Mouse (Mus musculus) retina, embryonic 14.5 days (tissue): ENCODE data around the gene Senp7.
A peak's percentile ranks its signal among the peaks of the same experiment; 100 is the strongest.
"Not testable (repeated sequence)": the region's sequence is repeated elsewhere in the genome, so short reads cannot be mapped to it uniquely, and the experiment has no call there.

Experiments used
- DNase-seq: peaks from one replicate; pipeline ENCODE4 v3.0.0-alpha.2; 2015; ENCODE audit warnings: low spot score

The Senp7 gene

GRCm38 (mm10) chr16:56134149-56134548, 86.0 kb downstream of the Senp7 start:
- no peak for DNase-seq

GRCm38 (mm10) chr16:56137672-56138071, 89.5 kb downstream of the Senp7 start:
- not testable (repeated sequence) for DNase-seq

- no peak for DNase-seq
Measured at GRCm38 (mm10) chr16:56139921-56140320, 91.8 kb downstream of the Senp7 start.

DNA sequence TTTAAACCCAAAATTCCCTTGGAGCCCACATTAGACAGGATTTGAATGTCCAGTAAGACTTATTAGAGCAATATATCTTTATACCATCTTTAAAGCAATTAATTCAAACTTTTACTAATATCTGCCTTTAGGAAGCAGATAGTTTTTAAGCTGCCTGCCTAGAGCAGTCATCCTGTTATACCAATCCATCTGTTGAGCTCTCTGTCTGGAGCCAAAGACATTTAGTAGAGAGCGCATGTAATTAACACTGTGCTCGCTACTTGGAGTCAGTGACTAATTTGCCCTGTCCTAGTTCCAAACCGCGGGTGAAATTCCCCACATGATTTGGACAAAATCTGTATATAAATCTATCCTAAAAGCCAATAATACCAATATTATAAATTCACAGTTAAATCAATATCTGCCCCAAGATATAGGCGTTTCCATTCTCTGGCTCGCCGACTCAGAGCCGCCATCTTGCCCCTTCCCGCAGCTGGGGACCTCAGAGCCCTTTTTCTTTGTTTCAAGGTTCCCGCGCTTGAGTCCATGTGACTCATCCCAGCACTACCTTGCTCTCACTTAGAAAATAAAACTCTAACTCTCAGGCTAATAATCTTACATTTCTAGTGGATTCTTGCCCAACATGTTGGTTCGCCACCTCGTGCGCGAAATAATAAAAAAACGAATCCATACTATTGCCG, 96.9 kb downstream of the Senp7 start:
- DNase-seq, result no peak

GRCm38 (mm10) chr16:56147679-56148078, 99.5 kb downstream of the Senp7 start:
- no peak for DNase-seq

- no peak for DNase-seq
Measured at GRCm38 (mm10) chr16:56163466-56163865, 115.3 kb downstream of the Senp7 start.

DNA sequence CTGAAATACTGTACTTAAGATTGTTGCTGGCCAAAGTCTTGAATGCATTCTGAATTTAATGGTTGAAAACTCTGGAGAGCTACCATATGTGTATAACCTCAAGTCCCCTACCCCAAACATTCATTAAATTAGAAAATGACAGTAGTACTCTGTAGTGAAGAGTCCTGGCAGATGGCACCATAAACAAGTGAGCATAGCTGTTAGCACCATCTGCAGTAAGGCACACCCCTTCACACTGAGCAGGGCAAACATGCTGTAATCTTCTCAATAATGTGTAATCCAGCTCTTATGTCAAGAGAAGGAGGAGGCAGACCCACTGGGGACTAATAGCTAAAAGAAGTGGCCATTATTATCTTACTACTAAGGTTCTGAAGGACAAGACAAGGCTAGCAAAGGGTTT, 122.1 kb downstream of the Senp7 start:
- DNase-seq, result no peak

- DNase-seq, result peak; percentile 47
Measured at GRCm38 (mm10) chr16:56175867-56176581, 127.9 kb downstream of the Senp7 start.

DNA sequence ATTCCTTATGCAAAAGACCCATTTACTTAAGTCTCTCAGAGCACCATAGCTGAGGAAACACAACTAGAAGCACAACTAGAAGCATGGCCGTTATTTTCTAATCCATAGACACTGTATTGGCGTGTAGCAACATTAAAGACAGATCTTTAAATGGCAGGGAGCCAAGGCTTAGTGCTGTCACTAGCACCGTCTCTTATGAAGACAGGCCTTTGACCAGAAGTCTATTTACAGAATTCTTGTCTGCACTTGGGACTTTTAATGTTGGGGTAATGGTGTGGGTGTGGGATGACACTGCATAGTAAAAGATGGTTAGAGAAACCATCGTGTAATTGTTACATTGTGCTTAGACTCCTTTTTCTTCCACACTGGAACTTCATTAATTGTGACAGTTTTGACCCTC, 138.7 kb downstream of the Senp7 start:
- DNase-seq, result no peak

DNA sequence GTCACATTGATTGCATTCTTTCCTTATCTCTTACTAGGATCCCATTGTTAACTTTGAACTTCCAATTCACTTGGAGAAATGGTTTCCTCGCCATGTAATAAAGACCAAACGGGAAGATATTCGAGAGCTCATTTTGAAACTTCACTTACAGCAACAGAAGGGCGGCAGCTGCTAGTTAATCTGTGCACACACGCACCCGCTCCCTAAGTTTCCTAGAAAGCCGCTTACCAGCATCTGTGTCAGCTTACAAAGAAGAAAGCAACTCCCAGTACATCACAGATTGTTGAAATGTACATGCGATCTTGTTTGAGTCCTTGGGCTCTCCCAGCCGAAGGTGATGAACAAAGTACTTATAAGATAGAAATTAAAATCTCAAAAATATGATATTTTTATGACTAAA, 140.1 kb downstream of the Senp7 start:
- peak; percentile 59 for DNase-seq

DNA sequence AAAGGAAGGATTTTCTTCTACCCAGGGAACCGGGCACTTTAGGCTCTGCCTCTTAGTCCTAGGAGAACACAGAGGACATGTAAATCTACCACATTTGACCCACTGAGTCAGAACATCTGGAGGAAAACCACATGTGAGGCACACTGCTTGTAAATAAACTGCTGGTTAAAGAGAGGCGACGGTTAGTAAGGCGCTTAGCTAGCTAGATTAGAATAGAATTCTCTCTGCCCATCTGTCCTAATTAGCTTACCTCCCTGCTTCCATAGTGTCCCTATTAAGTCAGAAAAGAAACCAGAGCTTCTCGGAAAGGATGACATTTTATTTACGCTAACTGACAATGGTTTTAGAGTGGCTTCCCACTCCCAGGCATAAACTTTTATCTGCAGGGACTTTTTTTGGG, 155.9 kb downstream of the Senp7 start, which contains the start of gene Impg2:
Gene Impg2 (plus strand): TSS at position 263 of the 400 bp plus-strand sequence.
- DNase-seq, result peak; percentile 15

DNA sequence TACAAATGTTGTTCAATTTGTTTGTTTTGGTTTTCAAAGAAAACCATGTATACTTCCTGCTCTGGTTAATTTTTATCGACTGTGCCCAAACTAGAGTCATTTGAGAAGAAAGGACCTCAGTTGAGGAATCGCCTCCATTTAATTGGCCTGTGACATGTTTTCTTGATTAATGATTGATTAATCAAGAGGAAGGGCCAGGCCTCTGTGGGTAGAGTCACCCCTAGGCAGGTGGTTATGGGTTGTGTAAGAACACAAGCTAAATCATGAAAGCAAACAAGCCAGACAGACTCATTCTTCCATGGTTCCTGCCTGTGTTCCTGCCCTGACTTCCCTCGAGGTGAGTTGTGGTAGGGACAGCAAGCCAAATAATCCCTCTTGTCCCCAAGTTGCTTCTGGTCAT, 164.6 kb downstream of the Senp7 start:
- DNase-seq, result no peak

DNA sequence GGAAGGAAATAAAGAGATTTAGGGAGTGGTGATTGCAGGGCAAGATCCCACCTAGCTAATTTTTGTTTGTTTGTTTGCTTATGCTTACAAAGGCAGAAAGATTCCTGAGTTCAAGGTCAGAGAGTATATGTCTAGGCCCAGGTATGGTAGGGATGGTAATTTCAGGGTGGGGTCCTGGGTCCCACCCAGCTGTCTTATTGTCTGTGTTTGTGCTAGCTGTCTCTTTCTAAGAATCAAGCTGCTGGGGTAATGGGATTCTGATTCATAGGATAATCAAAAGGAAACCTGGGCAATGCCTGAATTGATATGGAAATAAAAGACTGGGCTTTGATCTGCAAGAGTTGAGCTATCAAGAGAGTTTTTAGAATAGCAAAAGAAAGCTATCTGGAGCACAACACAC, 179.5 kb downstream of the Senp7 start:
- DNase-seq, result no peak

DNA sequence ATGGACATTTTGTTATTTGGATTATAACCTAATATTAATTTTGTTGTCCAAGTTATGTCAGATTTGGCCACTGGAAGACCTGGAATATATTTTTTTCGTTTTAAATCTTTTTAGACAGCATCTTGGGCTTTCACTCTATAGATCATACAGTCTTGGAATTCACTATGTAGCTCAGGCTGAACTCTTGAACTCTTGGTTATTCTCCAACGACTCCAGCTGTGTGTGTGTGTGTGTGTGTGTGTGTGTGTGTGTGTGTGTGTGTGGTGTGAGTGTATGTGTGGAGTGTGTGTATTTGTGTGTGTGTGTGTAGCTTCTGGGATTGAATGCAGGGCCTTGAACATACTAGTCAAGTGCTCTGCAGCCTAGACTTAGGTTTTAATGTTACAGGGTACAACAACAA, 181.3 kb downstream of the Senp7 start:
- no peak for DNase-seq

- peak; percentile 29 for DNase-seq
Measured at GRCm38 (mm10) chr16:56231300-56231699, 183.2 kb downstream of the Senp7 start.

DNA sequence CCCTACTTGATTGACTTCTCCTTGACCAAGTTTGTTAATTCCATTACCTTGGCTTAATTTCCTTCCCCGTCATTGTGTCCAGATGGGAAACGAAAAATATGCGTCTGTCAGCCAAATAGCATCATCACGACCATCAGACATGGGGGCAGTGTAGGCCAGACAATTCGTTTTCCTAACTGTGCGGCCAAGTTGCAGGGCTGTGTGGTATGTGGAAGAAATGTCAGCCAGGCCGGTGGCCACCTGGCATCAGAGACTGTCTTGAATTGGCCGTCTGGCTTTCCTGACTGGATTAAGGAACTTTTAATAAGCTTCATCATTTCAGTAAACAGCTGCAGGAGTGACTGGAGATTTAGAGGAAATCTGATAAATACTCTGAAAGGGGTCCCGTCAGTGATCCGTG, 184.6 kb downstream of the Senp7 start:
- DNase-seq, result no peak
